Mouse (Mus musculus): ENCODE measurements at regions not wholly inside any gene's neighbourhood (a gene's known extent, or its start where the extent isn't known, plus 50 kb on each side); places are given as distances from the start of the nearest gene placed in this dataset.

GRCm38 (mm10) chr3:19458386-19458785, 170.1 kb downstream of the 1700064H15Rik start:
- Histone ChIP-seq H3K9ac (no peak overlapping the region), H3K4me2 (no peak overlapping the region), H3K4me1 (no peaks in the 10 kb centered on the region), H3K4me3 (replicated peaks) (no peak overlapping the region), H3K27me3 (no peaks in the 10 kb centered on the region), H3K9me3 (replicated peaks) (no peaks in the 10 kb centered on the region), H3K36me3 (no peaks in the 10 kb centered on the region), H3K27ac (no peak overlapping the region)
- 88% methylated on average over 8 of the region's 8 CpGs for WGBS
- no peak for ATAC-seq (replicated peaks; ENCODE audit: low FRiP score)

DNA sequence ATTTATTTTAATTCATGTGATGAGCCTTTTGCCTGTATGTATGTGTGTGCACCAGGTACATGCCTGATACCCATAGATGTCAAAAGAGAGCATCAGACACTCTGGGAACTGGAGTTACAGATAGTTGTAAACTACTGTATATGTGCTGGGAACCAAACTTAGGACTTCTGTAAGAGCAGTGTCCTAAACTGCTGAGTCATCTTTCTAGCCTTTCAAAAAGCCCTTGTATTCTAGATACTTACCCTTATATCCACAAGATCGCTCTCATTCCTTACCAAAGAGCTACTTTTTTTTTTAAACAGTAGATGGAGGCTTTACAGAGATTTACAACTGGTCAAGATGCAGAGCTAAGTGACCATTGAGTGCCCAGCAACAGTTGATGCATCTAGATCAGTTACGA, 171.0 kb downstream of the 1700064H15Rik start:
- Histone ChIP-seq H3K9ac (no peak overlapping the region), H3K4me1 (no peaks in the 10 kb centered on the region), H3K4me2 (no peak overlapping the region), H3K9me3 (replicated peaks) (no peaks in the 10 kb centered on the region), H3K4me3 (replicated peaks) (no peak overlapping the region), H3K36me3 (no peaks in the 10 kb centered on the region), H3K27me3 (no peaks in the 10 kb centered on the region), H3K27ac (no peak overlapping the region)
- WGBS: 86% methylated on average over 2 of the region's 2 CpGs
- no peak for ATAC-seq (replicated peaks; ENCODE audit: low FRiP score)

GRCm38 (mm10) chr3:19455838-19456448, 172.5 kb downstream of the 1700064H15Rik start:
- peak; percentile 62 for ATAC-seq (replicated peaks; ENCODE audit: low FRiP score)
- Histone ChIP-seq H3K9ac (no peak overlapping the region), H3K27me3 (no peaks in the 10 kb centered on the region), H3K27ac (no peak overlapping the region), H3K4me2 (no peak overlapping the region), H3K36me3 (no peaks in the 10 kb centered on the region), H3K4me3 (replicated peaks) (no peak overlapping the region), H3K4me1 (no peaks in the 10 kb centered on the region), H3K9me3 (replicated peaks) (no peaks in the 10 kb centered on the region)
- 54% methylated on average over 4 of the region's 4 CpGs for WGBS

- ATAC-seq (replicated peaks; ENCODE audit: low FRiP score): no peak; the same call in 1 of the 2 replicates
- WGBS: 46% methylated on average over 3 of the region's 3 CpGs
- no peak overlapping the region for H3K4me3 ChIP-seq (replicated peaks)
- H3K4me2 ChIP-seq: no peak overlapping the region
- H3K36me3 ChIP-seq: no peaks in the 10 kb centered on the region
- H3K9me3 ChIP-seq (replicated peaks): no peaks in the 10 kb centered on the region
- no peaks in the 10 kb centered on the region for H3K27me3 ChIP-seq
- H3K9ac ChIP-seq: no peak overlapping the region
- H3K27ac ChIP-seq: no peak overlapping the region
- H3K4me1 ChIP-seq: no peaks in the 10 kb centered on the region
Observed at GRCm38 (mm10) chr3:19451022-19451421, 177.5 kb downstream of the 1700064H15Rik start.

DNA sequence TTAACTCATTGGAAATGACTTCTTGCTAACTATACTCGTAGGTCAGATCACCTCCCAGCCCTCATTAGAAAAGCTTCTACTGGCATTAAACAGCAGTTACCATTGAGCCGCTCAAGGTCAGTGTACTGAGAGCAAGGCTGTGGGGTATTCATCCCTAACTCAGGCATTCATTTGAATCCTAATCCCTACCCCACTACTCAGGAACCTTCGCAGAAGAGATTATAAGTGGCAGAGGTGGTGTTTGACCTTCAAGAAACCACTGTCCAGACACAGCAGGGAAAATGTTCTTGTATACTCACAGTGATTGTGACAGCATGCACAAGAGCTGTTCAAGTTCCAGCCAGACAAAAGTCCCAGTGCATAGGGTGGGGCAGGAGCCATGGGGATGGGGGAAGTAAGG, 179.5 kb downstream of the 1700064H15Rik start:
- ATAC-seq (replicated peaks; ENCODE audit: low FRiP score): no peak
- Histone ChIP-seq H3K4me2 (no peak overlapping the region), H3K27me3 (no peaks in the 10 kb centered on the region), H3K9ac (no peak overlapping the region), H3K27ac (no peak overlapping the region), H3K9me3 (replicated peaks) (no peaks in the 10 kb centered on the region), H3K4me3 (replicated peaks) (no peak overlapping the region), H3K36me3 (no peaks in the 10 kb centered on the region), H3K4me1 (no peaks in the 10 kb centered on the region)
- WGBS: 82% methylated on average over 3 of the region's 3 CpGs

DNA sequence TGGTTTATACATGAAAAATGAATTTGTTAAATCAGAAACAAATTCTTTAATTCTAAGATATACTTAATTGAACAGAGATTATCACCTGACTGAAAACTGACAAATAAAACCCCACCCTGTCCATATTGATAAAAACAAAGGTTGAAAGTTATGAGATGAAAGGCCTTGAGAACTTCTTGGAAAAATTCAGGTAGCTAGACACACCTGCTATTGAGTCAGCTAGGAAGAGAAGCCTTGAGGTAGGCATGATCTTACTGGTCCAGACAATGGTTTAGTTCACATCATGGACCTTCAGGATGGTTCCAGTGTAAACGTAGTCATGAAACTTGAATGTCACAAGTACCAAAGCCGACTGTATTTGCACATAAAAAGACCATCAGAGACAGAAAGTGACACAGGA, 180.3 kb downstream of the 1700064H15Rik start:
- H3K9ac ChIP-seq: no peak overlapping the region
- 82% methylated on average over 2 of the region's 2 CpGs for WGBS
- no peaks in the 10 kb centered on the region for H3K4me1 ChIP-seq
- no peak for ATAC-seq (replicated peaks; ENCODE audit: low FRiP score)
- no peak overlapping the region for H3K4me2 ChIP-seq
- H3K27me3 ChIP-seq: no peaks in the 10 kb centered on the region
- H3K4me3 ChIP-seq (replicated peaks): no peak overlapping the region
- H3K36me3 ChIP-seq: no peaks in the 10 kb centered on the region
- H3K9me3 ChIP-seq (replicated peaks): no peaks in the 10 kb centered on the region
- no peak overlapping the region for H3K27ac ChIP-seq

DNA sequence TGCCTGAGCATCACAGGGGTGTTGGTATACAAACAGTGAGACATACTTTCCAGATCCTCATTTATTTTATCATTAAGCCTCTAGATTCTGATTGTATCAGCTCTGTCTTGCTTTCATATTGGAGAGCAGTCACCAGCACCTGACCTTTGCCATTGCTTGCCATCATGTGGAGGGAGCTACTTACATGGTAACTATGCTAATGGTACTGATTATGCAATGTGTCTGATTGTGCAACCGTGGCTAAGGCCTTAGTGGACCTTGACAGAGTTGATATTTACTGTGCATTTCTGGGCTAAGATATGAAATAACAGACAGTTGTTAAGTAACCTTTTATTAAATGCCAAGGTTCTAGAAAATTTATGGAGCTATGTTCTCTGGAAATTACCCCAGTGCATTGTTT, 180.7 kb downstream of the 1700064H15Rik start:
- no peaks in the 10 kb centered on the region for H3K4me1 ChIP-seq
- no peaks in the 10 kb centered on the region for H3K27me3 ChIP-seq
- H3K9ac ChIP-seq: no peak overlapping the region
- no peak overlapping the region for H3K27ac ChIP-seq
- ATAC-seq (replicated peaks; ENCODE audit: low FRiP score): no peak
- 74% methylated on average over 1 of the region's 1 CpGs for WGBS
- no peaks in the 10 kb centered on the region for H3K9me3 ChIP-seq (replicated peaks)
- H3K36me3 ChIP-seq: no peaks in the 10 kb centered on the region
- H3K4me3 ChIP-seq (replicated peaks): no peak overlapping the region
- H3K4me2 ChIP-seq: no peak overlapping the region

GRCm38 (mm10) chr3:19444914-19445313, 183.6 kb downstream of the 1700064H15Rik start:
- H3K4me2 ChIP-seq: no peak overlapping the region

GRCm38 (mm10) chr3:19441827-19442226, 186.7 kb downstream of the 1700064H15Rik start:
- H3K36me3 ChIP-seq: no peaks in the 10 kb centered on the region

More at GRCm38 (mm10) chr3:19444914-19445313, 183.6 kb downstream of the 1700064H15Rik start:
- Histone ChIP-seq H3K9me3 (replicated peaks) (no peaks in the 10 kb centered on the region), H3K4me3 (replicated peaks) (no peak overlapping the region), H3K4me1 (no peaks in the 10 kb centered on the region), H3K36me3 (no peaks in the 10 kb centered on the region), H3K27ac (no peak overlapping the region), H3K27me3 (no peaks in the 10 kb centered on the region), H3K9ac (no peak overlapping the region)
- no peak for ATAC-seq (replicated peaks; ENCODE audit: low FRiP score)
- WGBS: 55% methylated on average over 2 of the region's 2 CpGs

GRCm38 (mm10) chr3:19430159-19430558, 198.3 kb downstream of the 1700064H15Rik start:
- no peak overlapping the region for H3K27ac ChIP-seq
- H3K27me3 ChIP-seq: no peaks in the 10 kb centered on the region
- no peaks in the 10 kb centered on the region for H3K4me1 ChIP-seq
- H3K9ac ChIP-seq: no peak overlapping the region
- 80% methylated on average over 4 of the region's 4 CpGs for WGBS
- H3K9me3 ChIP-seq (replicated peaks): no peaks in the 10 kb centered on the region
- no peak overlapping the region for H3K4me3 ChIP-seq (replicated peaks)
- H3K4me2 ChIP-seq: no peak overlapping the region
- H3K36me3 ChIP-seq: no peaks in the 10 kb centered on the region
- ATAC-seq (replicated peaks; ENCODE audit: low FRiP score): no peak

More at GRCm38 (mm10) chr3:19441827-19442226, 186.7 kb downstream of the 1700064H15Rik start:
- H3K4me1 ChIP-seq: no peaks in the 10 kb centered on the region
- no peak overlapping the region for H3K9ac ChIP-seq
- H3K27me3 ChIP-seq: no peaks in the 10 kb centered on the region
- no peaks in the 10 kb centered on the region for H3K9me3 ChIP-seq (replicated peaks)
- no peak overlapping the region for H3K4me2 ChIP-seq
- no peak for ATAC-seq (replicated peaks; ENCODE audit: low FRiP score)
- H3K27ac ChIP-seq: no peak overlapping the region
- H3K4me3 ChIP-seq (replicated peaks): no peak overlapping the region
- WGBS: 73% methylated on average over 1 of the region's 1 CpGs

DNA sequence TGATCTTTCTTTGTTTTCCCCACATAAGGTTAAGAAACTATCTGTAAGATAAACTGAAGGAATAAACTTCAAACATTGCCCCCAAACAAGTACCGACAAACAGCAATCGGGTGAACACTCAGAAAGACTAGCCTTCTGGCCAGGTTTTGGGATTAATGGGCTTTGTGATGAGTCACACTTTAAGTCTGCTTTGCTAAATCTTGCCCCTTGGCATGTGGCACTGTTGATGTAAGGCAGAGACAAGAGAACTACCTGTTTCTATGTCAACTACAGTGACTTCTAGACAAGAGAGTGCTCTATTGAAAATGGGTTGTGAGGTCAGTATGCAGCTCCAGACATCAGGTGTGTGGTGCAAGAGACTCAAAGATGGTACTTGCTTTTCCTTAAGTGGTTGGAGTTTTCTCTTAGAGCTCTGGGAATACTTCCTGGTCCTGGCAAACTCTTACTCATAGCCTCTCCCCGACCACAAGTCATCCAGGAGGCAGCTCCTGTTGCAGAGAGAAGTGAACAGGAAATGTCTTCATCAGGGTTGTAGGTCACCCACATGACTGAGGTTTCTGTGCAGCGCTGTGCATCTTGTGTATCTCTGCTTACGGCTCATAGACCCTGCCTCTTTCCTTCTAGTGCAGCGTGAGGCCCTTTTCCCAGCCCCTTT, 198.9 kb downstream of the 1700064H15Rik start:
- no peak for ATAC-seq (replicated peaks; ENCODE audit: low FRiP score)
- Histone ChIP-seq H3K4me2 (no peak overlapping the region), H3K4me3 (replicated peaks) (no peak overlapping the region), H3K27me3 (no peaks in the 10 kb centered on the region), H3K27ac (no peak overlapping the region), H3K9me3 (replicated peaks) (no peaks in the 10 kb centered on the region), H3K36me3 (no peaks in the 10 kb centered on the region), H3K9ac (no peak overlapping the region), H3K4me1 (no peaks in the 10 kb centered on the region)
- WGBS: 77% methylated on average over 6 of the region's 6 CpGs

DNA sequence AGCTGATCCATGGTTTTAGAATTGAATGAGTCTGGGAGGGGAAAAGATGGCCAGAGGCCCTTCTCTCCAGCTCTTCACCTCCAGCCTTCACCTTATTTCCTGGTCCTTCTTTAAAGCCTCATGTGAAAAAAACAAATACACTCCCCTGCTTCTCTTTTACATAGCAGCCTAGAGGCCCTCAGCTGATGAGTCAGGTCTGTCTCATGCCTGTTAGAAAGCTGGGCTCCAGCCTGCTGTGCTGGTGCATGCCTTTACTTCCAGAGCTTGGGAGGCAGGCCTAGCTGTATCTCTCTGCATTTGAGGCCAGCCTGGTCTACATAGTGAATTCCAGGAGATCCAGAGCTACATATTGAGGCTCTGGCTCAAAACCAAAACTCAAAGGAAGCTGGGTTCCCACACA, 199.5 kb downstream of the 1700064H15Rik start:
- Histone ChIP-seq H3K9me3 (replicated peaks) (no peaks in the 10 kb centered on the region), H3K4me3 (replicated peaks) (no peak overlapping the region), H3K27ac (no peak overlapping the region), H3K4me2 (no peak overlapping the region), H3K4me1 (no peaks in the 10 kb centered on the region), H3K27me3 (no peaks in the 10 kb centered on the region), H3K36me3 (no peaks in the 10 kb centered on the region), H3K9ac (no peak overlapping the region)
- no peak for ATAC-seq (replicated peaks; ENCODE audit: low FRiP score)

DNA sequence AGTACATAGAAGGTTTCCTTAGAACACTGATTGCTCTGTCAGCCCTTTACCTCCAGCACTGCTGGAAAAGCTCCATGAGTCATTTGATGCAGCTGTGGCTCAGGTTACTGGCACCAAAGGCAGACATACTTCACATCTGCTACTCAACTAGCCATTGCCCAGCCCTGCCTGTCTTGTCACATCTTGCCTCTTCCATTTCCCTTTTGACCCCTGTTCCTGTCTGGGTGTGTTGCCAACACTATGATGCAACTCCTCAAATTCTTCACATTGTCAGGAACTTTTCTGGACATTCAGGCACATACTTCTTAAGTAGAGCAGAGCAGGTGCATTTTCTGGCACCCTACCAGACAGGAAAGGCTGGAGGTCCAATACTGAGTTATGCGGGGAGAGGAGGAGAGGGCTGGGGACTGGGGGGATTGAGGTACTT, 202.3 kb downstream of the 1700064H15Rik start:
- 50% methylated on average over 1 of the region's 1 CpGs for WGBS
- Histone ChIP-seq H3K4me3 (replicated peaks) (no peak overlapping the region), H3K9me3 (replicated peaks) (no peaks in the 10 kb centered on the region), H3K9ac (no peak overlapping the region), H3K27ac (no peak overlapping the region), H3K4me2 (no peak overlapping the region), H3K36me3 (no peaks in the 10 kb centered on the region), H3K4me1 (no peaks in the 10 kb centered on the region), H3K27me3 (no peaks in the 10 kb centered on the region)
- ATAC-seq (replicated peaks; ENCODE audit: low FRiP score): no peak

All from kidney, embryonic 15.5 days (tissue).